Mouse (Mus musculus) intestine, embryonic 15.5 days (tissue): ENCODE data around the gene Mpp4. TPM values are rescaled to one million over a fixed set of nuclear protein-coding genes. Genes with fewer than 3 reads are reported as not detected.
A peak's percentile ranks its signal among the peaks of the same experiment; 100 is the strongest.

Experiments used
- ATAC-seq: fragments of 200-750 bp; cut with Nextera tagmentation; 2 replicates; pipeline ENCODE4 v1.8.0; 2017; ENCODE audit warnings: moderate TSS enrichment, moderate library complexity
- H3K27ac ChIP-seq: fragments of 300-500 bp; sonication (generic); 2 replicates; pipeline ENCODE4 v1.5.1; 2015; ENCODE audit warnings: mild to moderate bottlenecking, inconsistent platforms
- H3K27me3 ChIP-seq: fragments of 300-500 bp; sonication (generic); replicated peaks from 2 replicates; pipeline ENCODE4 v1.6.1; 2015; ENCODE audit warnings: inconsistent platforms
- H3K36me3 ChIP-seq: fragments of 300-500 bp; sonication (generic); 2 replicates; pipeline ENCODE4 v1.6.1; 2015; ENCODE audit warnings: inconsistent platforms
- H3K4me1 ChIP-seq: fragments of 300-500 bp; sonication (generic); replicated peaks from 2 replicates; pipeline ENCODE4 v1.6.1; 2015; ENCODE audit warnings: inconsistent platforms
- H3K4me2 ChIP-seq: fragments of 300-500 bp; sonication (generic); replicated peaks from 2 replicates; pipeline ENCODE4 v1.6.1; 2015; ENCODE audit warnings: mild to moderate bottlenecking, inconsistent platforms
- H3K4me3 ChIP-seq: fragments of 300-500 bp; sonication (generic); replicated peaks from 2 replicates; pipeline ENCODE4 v1.5.1; 2015; ENCODE audit warnings: inconsistent platforms
- H3K9ac ChIP-seq: fragments of 300-500 bp; sonication (generic); 2 replicates; pipeline ENCODE4 v1.6.1; 2015; ENCODE audit warnings: inconsistent platforms
- H3K9me3 ChIP-seq: fragments of 300-500 bp; sonication (generic); 2 replicates; pipeline ENCODE4 v1.6.1; 2016; ENCODE audit warnings: inconsistent platforms
- WGBS: fragments of 180-500 bp; shearing (Covaris S2); methylation state at CpG from one replicate; pipeline ENCODE4 v1.1.7; 2015; 5-methylcytosine and 5-hydroxymethylcytosine counted together
- polyA plus RNA-seq: library from polyadenylated mRNA; unstranded; fragments of >200 nt; fragmentation: Nextera tagmentation; extraction: Ambion mirVana; gene quantifications from 2 replicates; pipeline ENCODE4 v1.2.1, GENCODE M21; 2015

Gene Mpp4
- polyA plus RNA-seq, 1 experiment from 2014 or later: 0.50 TPM

DNA sequence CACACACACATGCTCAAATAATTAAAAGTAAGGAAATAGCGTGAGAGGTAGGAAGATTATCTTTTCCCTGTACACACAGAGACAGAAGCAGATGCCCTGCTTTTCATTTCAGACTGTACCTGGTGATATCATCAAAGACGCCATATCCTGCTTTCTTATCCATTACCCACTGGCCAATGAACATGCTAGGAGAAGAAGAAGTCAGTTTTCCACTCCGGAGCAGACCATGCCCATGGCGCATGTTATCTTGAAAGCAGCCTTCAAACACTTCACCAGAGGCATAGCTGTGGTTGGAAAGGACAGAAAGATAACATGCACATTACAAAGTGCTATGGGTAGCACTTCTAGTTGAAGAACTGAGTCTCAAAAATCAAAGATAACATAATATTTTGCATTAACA lies 19.9 kb upstream of the Mpp4 start:
- Histone ChIP-seq H3K27me3 (no peaks in the 10 kb centered on the region), H3K4me3 (no peak overlapping the region), H3K4me2 (no peak overlapping the region), H3K9me3 (no peaks in the 10 kb centered on the region), H3K9ac (no peak overlapping the region), H3K27ac (no peak overlapping the region), H3K36me3 (0 out of 2 replicates have a peak, but pooled peaks cover 6% of the 10 kb centered on the region), H3K4me1 (no peaks in the 10 kb centered on the region)
- no peak for ATAC-seq
- WGBS: 94% methylated on average over 4 of the region's 4 CpGs

DNA sequence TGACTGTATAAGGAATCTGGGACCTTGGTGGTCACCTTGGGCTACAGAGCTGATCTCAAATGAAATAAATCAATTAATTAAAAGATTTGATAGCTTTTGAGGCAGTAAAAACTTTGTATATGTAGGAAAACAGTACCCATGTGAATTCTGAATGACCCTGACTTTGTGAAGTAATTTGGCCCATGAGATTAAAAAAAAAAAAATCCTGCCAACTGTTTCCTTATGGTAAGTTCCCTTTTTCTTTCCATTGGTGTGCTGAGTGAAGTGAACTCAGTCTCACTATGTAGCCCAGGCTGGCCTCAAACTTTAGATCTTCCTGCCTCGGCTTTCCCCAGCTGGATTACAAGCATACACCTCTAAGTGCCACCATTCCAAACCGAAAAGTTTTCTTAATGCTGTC lies 19.2 kb upstream of the Mpp4 start:
- Histone ChIP-seq H3K9me3 (no peaks in the 10 kb centered on the region), H3K4me2 (no peak overlapping the region), H3K9ac (no peak overlapping the region), H3K4me3 (no peak overlapping the region), H3K36me3 (0 out of 2 replicates have a peak, but pooled peaks cover 6% of the 10 kb centered on the region), H3K4me1 (no peaks in the 10 kb centered on the region), H3K27me3 (no peaks in the 10 kb centered on the region), H3K27ac (no peak overlapping the region)
- WGBS: 97% methylated on average over 2 of the region's 2 CpGs
- ATAC-seq: no peak

DNA sequence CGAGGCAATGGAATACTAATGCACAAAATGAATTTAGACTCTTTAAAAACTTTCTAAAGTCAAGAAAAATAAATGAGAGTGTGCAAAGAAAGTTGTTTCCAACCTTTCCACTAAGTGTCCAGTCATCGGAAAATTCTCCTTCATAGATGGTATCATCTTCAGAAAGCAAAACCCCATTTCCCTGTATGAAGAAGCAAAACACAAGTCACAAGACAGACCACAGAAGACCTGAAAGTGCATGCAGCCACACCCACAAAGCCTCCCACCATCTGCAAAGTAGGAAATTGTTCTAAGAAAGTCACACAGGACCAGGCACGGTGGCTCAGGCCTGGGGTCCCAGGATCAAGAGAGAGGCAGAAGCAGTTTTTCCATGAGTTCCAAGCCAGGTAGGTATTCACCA lies 16.8 kb upstream of the Mpp4 start:
- Histone ChIP-seq H3K4me1 (no peaks in the 10 kb centered on the region), H3K27me3 (no peaks in the 10 kb centered on the region), H3K9me3 (no peaks in the 10 kb centered on the region), H3K9ac (no peak overlapping the region), H3K4me2 (no peak overlapping the region), H3K4me3 (no peak overlapping the region), H3K36me3 (0 out of 2 replicates have a peak, but pooled peaks cover 4% of the 10 kb centered on the region), H3K27ac (no peak overlapping the region)
- ATAC-seq: no peak
- WGBS: 89% methylated on average over 3 of the region's 3 CpGs

DNA sequence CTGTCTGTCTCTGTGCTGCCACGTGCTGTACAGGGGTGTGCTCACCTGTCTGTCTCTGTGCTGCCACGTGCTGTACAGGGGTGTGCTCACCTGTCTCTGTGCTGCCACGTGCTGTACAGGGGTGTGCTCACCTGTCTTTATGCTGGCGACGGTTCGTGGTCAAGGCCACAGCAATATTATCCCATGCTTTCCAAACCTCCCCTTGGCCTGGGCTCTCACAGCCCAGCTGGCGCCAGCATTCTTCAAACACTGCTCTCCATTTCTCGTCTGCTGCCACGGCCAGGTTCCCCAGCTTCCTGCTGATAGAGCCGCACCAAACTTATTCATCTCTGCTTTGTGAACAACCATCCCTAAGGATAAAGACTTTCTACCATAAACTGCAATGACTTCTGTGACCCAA lies 15.2 kb upstream of the Mpp4 start:
- H3K9ac ChIP-seq: no peak overlapping the region
- no peak overlapping the region for H3K4me2 ChIP-seq
- H3K4me3 ChIP-seq: no peak overlapping the region
- no peaks in the 10 kb centered on the region for H3K4me1 ChIP-seq
- WGBS: 85% methylated on average over 10 of the region's 10 CpGs
- no peaks in the 10 kb centered on the region for H3K27me3 ChIP-seq
- no peak for ATAC-seq
- H3K36me3 ChIP-seq: 0 out of 2 replicates have a peak, but pooled peaks cover 4% of the 10 kb centered on the region
- no peaks in the 10 kb centered on the region for H3K9me3 ChIP-seq
- H3K27ac ChIP-seq: no peak overlapping the region

DNA sequence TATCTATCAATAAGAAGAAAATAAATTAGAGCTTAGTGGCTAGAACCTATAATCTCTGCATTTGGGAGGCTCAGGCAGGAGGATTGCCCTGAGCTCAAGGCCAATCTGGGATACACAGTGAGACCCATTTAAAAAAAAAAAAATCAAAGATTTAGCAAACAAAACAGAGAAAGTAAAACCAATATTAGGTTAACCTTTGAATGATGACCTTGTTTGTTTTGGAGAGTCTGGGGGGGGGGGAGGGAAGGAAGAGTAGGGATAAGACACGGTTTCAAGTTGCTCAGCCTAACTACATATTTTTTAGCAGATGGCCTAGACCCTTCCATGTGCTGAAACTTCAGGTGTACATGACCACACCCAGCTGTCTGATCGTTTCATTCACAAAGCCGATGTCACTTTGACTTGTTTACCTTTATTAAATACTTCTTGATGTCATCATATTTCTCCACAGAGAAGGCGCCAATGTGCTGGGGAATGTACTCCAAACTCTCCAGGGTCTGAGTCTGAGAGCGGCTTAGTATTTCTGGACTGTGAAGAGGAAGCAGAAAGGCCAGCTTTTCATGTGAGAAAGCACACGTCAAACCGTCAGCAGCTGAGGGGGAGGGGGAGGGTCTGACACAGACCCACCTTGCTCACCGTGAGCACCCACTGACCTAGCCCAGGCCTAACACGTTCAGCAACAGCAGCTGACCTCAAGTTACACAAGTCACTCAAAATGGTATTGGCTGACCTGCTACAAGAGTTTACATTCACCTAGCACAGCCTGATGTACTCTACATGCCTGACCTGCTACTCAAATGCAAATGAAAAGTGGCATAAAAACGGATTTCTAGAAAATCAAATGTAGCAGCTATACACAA lies 11.6 kb upstream of the Mpp4 start:
- Histone ChIP-seq H3K27ac (no peak overlapping the region), H3K4me3 (no peak overlapping the region), H3K36me3 (no peaks in the 10 kb centered on the region), H3K9me3 (no peaks in the 10 kb centered on the region), H3K4me2 (no peak overlapping the region), H3K4me1 (no peaks in the 10 kb centered on the region; the same call in 1 of the 2 replicates), H3K27me3 (no peaks in the 10 kb centered on the region), H3K9ac (no peak overlapping the region)
- ATAC-seq: no peak
- 59% methylated on average over 10 of the region's 10 CpGs for WGBS

DNA sequence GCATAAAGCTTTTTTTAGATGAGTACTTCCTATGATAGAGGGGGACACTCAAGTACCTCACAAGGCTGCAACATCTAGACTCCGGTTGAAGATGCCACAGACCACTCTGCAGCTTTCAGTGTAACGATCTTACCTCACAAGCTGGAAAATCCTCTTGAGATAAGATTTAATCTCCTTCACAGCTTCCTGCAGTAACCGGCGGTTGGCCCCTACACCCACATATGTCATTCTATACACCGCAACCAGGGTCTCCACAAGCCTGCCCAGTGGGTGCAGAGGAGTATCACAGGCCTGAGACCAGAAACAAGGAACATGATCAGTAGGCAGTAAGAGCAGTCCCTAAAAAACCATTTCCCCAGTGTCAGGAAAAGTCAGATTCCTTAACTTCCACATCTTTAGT lies 9.8 kb upstream of the Mpp4 start:
- Histone ChIP-seq H3K27me3 (no peaks in the 10 kb centered on the region), H3K4me3 (no peak overlapping the region), H3K36me3 (no peaks in the 10 kb centered on the region), H3K4me2 (no peak overlapping the region), H3K9me3 (no peaks in the 10 kb centered on the region), H3K4me1 (no peaks in the 10 kb centered on the region; the same call in 1 of the 2 replicates), H3K27ac (no peak overlapping the region), H3K9ac (no peak overlapping the region)
- 68% methylated on average over 5 of the region's 5 CpGs for WGBS
- no peak for ATAC-seq

DNA sequence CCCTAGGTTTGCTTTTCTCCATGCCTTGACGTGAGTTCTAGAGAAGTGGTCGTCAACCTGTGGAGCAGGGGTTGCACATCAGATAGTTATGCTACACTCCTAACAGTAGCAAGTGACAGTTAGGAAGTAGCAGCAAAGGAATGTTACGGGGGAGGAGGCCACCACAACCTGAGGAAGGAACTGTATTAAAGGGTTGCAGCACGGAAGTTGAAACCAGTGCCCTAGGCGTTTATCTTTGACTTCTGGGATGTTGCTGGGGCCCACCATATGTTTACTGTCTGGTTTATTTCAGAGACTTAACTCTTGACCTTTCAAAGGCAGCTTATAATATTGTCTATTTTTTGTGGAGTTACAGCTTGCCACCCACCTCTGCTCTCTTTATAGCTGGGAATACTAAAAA lies 8.7 kb upstream of the Mpp4 start:
- Histone ChIP-seq H3K4me3 (no peak overlapping the region), H3K9ac (no peak overlapping the region), H3K27me3 (no peaks in the 10 kb centered on the region), H3K36me3 (no peaks in the 10 kb centered on the region), H3K4me2 (no peak overlapping the region), H3K27ac (no peak overlapping the region), H3K4me1 (no peaks in the 10 kb centered on the region; the same call in 1 of the 2 replicates), H3K9me3 (no peaks in the 10 kb centered on the region)
- no peak for ATAC-seq
- 42% methylated on average over 5 of the region's 5 CpGs for WGBS

DNA sequence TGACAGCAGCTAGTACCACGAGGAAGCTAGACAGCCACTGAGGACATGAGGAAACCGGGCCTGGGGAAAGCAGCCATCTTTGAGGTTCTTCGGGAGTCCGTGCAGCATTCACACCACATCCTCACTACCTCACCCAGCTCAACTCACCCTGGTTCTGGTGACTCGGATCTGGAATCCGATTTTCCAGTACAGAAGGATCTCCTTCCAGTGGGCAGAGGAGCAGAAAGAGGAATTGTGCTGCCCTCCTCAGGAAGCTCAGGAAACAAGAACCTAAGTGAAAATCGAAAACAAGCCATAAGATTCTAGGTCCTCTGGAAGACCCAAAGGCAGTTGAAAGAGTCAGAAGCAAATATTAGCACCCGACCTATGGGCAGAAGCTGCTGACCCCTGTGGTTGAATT lies 7.1 kb upstream of the Mpp4 start:
- Histone ChIP-seq H3K9me3 (no peaks in the 10 kb centered on the region), H3K9ac (no peak overlapping the region), H3K27ac (no peak overlapping the region), H3K4me2 (no peak overlapping the region), H3K4me3 (no peak overlapping the region), H3K27me3 (no peaks in the 10 kb centered on the region), H3K36me3 (no peaks in the 10 kb centered on the region), H3K4me1 (no peaks in the 10 kb centered on the region; the same call in 1 of the 2 replicates)
- no peak for ATAC-seq
- 77% methylated on average over 8 of the region's 8 CpGs for WGBS

DNA sequence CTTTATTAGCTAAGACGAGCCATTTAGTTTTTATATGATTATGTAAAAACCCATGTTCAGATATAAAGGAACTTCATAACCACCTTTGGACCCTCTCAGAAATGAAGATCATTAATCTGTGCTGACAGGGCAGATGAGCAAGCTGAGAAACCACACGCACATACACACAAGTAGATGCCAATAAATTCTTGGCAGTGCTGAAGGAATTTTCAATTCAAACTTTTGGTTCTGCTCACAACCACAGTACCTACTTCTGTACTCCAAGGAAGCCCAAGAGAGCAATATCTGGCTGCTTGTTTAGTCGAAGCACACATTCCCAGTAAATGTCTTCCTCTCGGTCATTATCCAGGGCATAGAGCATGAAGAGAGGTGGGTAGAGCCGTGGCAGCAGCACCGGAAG lies 6.4 kb upstream of the Mpp4 start:
- Histone ChIP-seq H3K4me1 (no peaks in the 10 kb centered on the region; the same call in 1 of the 2 replicates), H3K9ac (no peak overlapping the region), H3K4me3 (no peak overlapping the region), H3K36me3 (no peaks in the 10 kb centered on the region), H3K27ac (no peak overlapping the region), H3K27me3 (no peaks in the 10 kb centered on the region), H3K9me3 (no peaks in the 10 kb centered on the region), H3K4me2 (no peak overlapping the region)
- ATAC-seq: no peak
- 80% methylated on average over 6 of the region's 6 CpGs for WGBS

DNA sequence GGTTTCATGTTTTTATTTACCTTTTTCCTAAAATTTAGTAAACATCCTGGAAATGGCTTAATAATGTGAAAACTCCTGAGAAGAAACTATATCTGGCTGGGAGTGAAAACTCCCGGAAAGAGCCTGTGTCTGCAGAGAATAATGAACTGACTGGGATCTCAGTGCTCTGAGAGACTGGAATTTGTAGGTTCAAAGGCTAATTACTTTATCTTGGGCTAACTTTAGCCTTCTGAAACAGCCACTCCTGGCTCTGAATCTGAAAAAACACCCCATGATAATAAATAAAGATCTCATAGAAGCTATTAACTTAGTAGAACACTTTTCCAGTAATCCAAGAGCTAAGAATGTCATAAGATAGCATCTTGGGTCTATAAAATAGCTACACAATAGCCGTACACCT lies 5.4 kb upstream of the Mpp4 start:
- Histone ChIP-seq H3K9me3 (no peaks in the 10 kb centered on the region), H3K36me3 (0 out of 2 replicates have a peak, but pooled peaks cover 4% of the 10 kb centered on the region), H3K4me1 (no peaks in the 10 kb centered on the region; the same call in 1 of the 2 replicates), H3K4me3 (no peak overlapping the region), H3K9ac (no peak overlapping the region), H3K27ac (no peak overlapping the region), H3K27me3 (no peaks in the 10 kb centered on the region), H3K4me2 (no peak overlapping the region)
- 40% methylated on average over 2 of the region's 2 CpGs for WGBS
- no peak for ATAC-seq

DNA sequence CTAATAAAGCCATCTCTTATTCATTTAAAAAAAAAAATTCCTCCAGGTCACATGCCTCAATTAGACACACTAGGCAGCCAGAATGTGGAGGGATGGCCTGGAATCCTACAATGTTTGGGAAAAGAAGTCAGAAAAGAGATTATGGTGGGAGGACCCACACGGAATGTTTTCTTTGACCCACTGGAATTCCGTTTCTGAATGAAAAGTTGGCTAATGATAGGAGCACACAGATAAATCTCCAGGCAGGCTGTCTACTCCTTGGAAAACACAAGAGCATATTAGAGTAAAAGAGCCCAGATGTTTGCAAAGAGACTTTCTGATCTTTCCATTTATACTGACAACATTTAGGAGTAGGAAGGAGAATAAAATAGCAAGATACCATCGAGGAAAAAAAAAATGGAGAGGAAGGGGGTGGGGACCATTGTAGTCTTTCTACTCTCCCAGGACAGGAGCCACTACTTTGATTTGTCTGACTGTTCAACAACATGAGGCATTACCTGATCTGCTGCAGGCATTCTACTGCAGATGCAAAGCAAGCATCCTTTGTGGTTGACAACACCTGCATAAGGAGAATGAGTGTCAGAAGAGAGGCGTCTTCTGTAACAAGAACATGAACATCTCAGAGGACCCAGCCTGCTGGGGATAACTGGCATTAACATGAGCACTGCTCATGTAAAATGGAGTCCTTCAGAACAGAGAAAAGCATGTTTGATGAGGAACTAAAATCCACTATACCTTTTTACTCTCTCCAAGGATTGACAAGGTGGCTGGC lies 4.7 kb upstream of the Mpp4 start:
- 76% methylated on average over 4 of the region's 4 CpGs for WGBS
- H3K27me3 ChIP-seq: no peaks in the 10 kb centered on the region
- H3K4me2 ChIP-seq: no peak overlapping the region
- ATAC-seq: no peak
- no peaks in the 10 kb centered on the region; the same call in 1 of the 2 replicates for H3K4me1 ChIP-seq
- H3K4me3 ChIP-seq: no peak overlapping the region
- H3K36me3 ChIP-seq: 0 out of 2 replicates have a peak, but pooled peaks cover 6% of the 10 kb centered on the region
- H3K9ac ChIP-seq: no peak overlapping the region
- H3K27ac ChIP-seq: no peak overlapping the region
- no peaks in the 10 kb centered on the region for H3K9me3 ChIP-seq

DNA sequence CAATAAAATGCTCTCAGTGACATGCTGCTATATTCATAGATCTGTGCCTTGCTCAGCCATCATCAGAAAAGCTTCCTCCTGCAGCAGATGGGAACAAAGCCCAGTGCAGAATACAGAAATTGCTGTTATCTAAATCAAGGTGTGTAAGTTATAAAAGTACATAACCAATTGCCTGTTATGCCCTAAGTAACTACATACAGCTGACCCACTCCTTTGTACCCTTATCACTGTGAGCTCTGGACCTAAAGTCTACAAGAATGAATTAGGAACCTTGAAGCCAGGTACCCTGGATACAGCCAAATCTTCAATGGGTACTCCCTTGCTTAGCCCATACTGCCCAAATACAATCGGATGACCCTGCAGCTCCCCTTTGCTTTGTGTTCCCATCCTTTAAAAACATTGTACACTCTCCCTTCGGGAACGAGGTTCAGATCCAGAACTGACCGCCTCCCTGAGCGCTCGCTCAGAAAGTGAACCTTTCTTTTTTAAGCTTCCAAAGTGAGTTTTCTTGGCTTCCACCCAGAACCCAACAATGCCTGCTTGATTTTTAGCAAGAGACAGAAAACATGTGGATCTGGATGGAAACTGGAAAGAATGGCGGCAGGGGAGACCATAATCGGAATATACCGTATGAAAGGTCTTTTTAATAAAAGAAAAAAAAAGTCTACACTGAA lies 3.2 kb upstream of the Mpp4 start:
- Histone ChIP-seq H3K27me3 (no peaks in the 10 kb centered on the region), H3K36me3 (0 out of 2 replicates have a peak, but pooled peaks cover 6% of the 10 kb centered on the region), H3K4me1 (no peaks in the 10 kb centered on the region), H3K9me3 (no peaks in the 10 kb centered on the region), H3K4me2 (no peak overlapping the region), H3K4me3 (no peak overlapping the region), H3K27ac (0 out of 2 replicates have a peak overlapping the region, but pooled peaks have one; percentile 15), H3K9ac (no peak overlapping the region)
- peak; percentile 72 for ATAC-seq
- 90% methylated on average over 9 of the region's 9 CpGs for WGBS
